Mouse (Mus musculus) MEL (cell line): Measurements from ENCODE around the gene Uba52. TPM values are rescaled to one million over a fixed set of nuclear protein-coding genes. Genes with fewer than 3 reads are reported as not detected.

Experiments
- DNase-seq: peaks from one replicate; pipeline ENCODE4 v3.0.0; 2011; ENCODE audit warnings: low read depth, low spot score
- H3K27ac ChIP-seq: 2 replicates; pipeline ENCODE4 v1.5.1; 2012; ENCODE audit warnings: low read depth, mild to moderate bottlenecking, control low read depth, low read length, moderate library complexity; ENCODE audit not compliant: control insufficient read depth
- H3K27me3 ChIP-seq, 2 experiments: fragments of 150-350 bp in 1 of 2; sonication (generic) in 1 of 2; 2 replicates each; pipeline ENCODE4 v1.6.1; 2012; ENCODE audit warnings: low read length in 2 of 2, mild to moderate bottlenecking in 2 of 2, improper control_type of control experiment in 1 of 2, moderate library complexity in 1 of 2; ENCODE audit not compliant: insufficient read depth in 2 of 2, control insufficient read depth in 1 of 2
- H3K36me3 ChIP-seq, 2 experiments: 2 replicates each; pipeline ENCODE4 v1.6.1; 2012 to 2014; ENCODE audit warnings: low read length in 2 of 2, improper control_type of control experiment in 1 of 2, inconsistent platforms in 1 of 2, mild to moderate bottlenecking in 1 of 2; ENCODE audit not compliant: insufficient read depth in 2 of 2, control insufficient read depth in 1 of 2
- H3K4me1 ChIP-seq, 2 experiments: fragments of 150-350 bp in 1 of 2; sonication (generic) in 1 of 2; 2 replicates each; pipeline ENCODE4 v1.6.1; 2012; ENCODE audit warnings: low read length in 2 of 2, improper control_type of control experiment in 1 of 2, mild to moderate bottlenecking in 1 of 2; ENCODE audit not compliant: insufficient read depth in 2 of 2, control insufficient read depth in 1 of 2
- H3K4me3 ChIP-seq, 2 experiments: fragments of 150-350 bp in 1 of 2; sonication (generic) in 1 of 2; 2 replicates each; pipeline ENCODE4 v1.5.1; 2012; ENCODE audit warnings: low read depth in 2 of 2, low read length in 2 of 2, mild to moderate bottlenecking in 2 of 2, moderate library complexity in 2 of 2, control low read depth in 1 of 2, improper control_type of control experiment in 1 of 2; ENCODE audit not compliant: control insufficient read depth in 1 of 2, insufficient read depth in 1 of 2
- H3K79me2 ChIP-seq: 2 replicates; pipeline ENCODE4 v1.6.1; 2012; ENCODE audit warnings: mild to moderate bottlenecking, low read length, moderate library complexity; ENCODE audit not compliant: control insufficient read depth, poor library complexity, insufficient read depth
- H3K9ac ChIP-seq: 2 replicates; pipeline ENCODE4 v1.6.1; 2012; ENCODE audit warnings: low read depth, mild to moderate bottlenecking, control low read depth, low read length, moderate library complexity; ENCODE audit not compliant: control insufficient read depth, poor library complexity, severe bottlenecking
- H3K9me3 ChIP-seq: fragments of 150-350 bp; sonication (generic); replicated peaks from 2 replicates; pipeline ENCODE4 v1.6.1; 2012; ENCODE audit warnings: mild to moderate bottlenecking, low read length, improper control_type of control experiment, moderate library complexity; ENCODE audit not compliant: insufficient read depth
- BHLHE40 ChIP-seq: IDR thresholded peaks from 2 replicates; pipeline ENCODE4 v1.6.1; 2012; ENCODE audit warnings: low read depth, mild to moderate bottlenecking, inconsistent platforms, low read length, improper control_type of control experiment, borderline replicate concordance
- CHD2 ChIP-seq: IDR thresholded peaks from 2 replicates; pipeline ENCODE4 v1.6.1; 2011; ENCODE audit warnings: low read length, improper control_type of control experiment
- CTCF ChIP-seq, 3 experiments: IDR thresholded peaks in 2 of 3; conservative IDR thresholded peaks in 1 of 3; 2 replicates each; pipeline ENCODE4 v1.5.1; 2011 to 2012; ENCODE audit warnings: low read length in 3 of 3, low read depth in 2 of 3, mild to moderate bottlenecking in 2 of 3, improper control_type of control experiment in 1 of 3, inconsistent platforms in 1 of 3, mixed read lengths in 1 of 3, moderate library complexity in 1 of 3; ENCODE audit not compliant: control insufficient read depth in 1 of 3, insufficient read depth in 1 of 3, poor library complexity in 1 of 3, severe bottlenecking in 1 of 3
- ETS1 ChIP-seq: IDR thresholded peaks from 2 replicates; pipeline ENCODE4 v1.6.1; 2012; ENCODE audit warnings: low read depth, mild to moderate bottlenecking, inconsistent platforms, low read length, improper control_type of control experiment, moderate library complexity
- GATA1 ChIP-seq: IDR thresholded peaks from 2 replicates; pipeline ENCODE4 v1.6.1; 2011; ENCODE audit warnings: low read depth, low read length, improper control_type of control experiment
- KAT2A ChIP-seq: conservative IDR thresholded peaks from 2 replicates; pipeline ENCODE4 v1.6.1; 2012; ENCODE audit warnings: low read depth, low read length, improper control_type of control experiment, inconsistent platforms
- MAFK ChIP-seq: IDR thresholded peaks from 2 replicates; pipeline ENCODE4 v1.6.1; 2011; ENCODE audit warnings: low read depth, mild to moderate bottlenecking, low read length, improper control_type of control experiment, borderline replicate concordance
- MAX ChIP-seq: IDR thresholded peaks from 2 replicates; pipeline ENCODE4 v1.6.1; 2011; ENCODE audit warnings: low read length, improper control_type of control experiment
- MAZ ChIP-seq: IDR thresholded peaks from 2 replicates; pipeline ENCODE4 v1.6.1; 2012; ENCODE audit warnings: low read depth, mild to moderate bottlenecking, inconsistent platforms, low read length, improper control_type of control experiment
- MEF2A ChIP-seq: IDR thresholded peaks from 2 replicates; pipeline ENCODE4 v1.6.1; 2014; ENCODE audit warnings: low read depth, mild to moderate bottlenecking, inconsistent platforms, low read length, improper control_type of control experiment; ENCODE audit not compliant: poor library complexity, insufficient replicate concordance, severe bottlenecking; ENCODE audit errors: extremely low read depth
- MXI1 ChIP-seq: IDR thresholded peaks from 2 replicates; pipeline ENCODE4 v1.6.1; 2011; ENCODE audit warnings: mild to moderate bottlenecking, low read depth, low read length, improper control_type of control experiment
- NELFE ChIP-seq: IDR thresholded peaks from 2 replicates; pipeline ENCODE4 v1.6.1; 2011; ENCODE audit warnings: low read depth, low read length, improper control_type of control experiment
- POLR2A ChIP-seq, 2 experiments: IDR thresholded peaks; 2 replicates each; pipeline ENCODE4 v1.6.1; 2011 to 2012; ENCODE audit warnings: low read length in 2 of 2, mild to moderate bottlenecking in 2 of 2, control low read depth in 1 of 2, improper control_type of control experiment in 1 of 2, low read depth in 1 of 2, moderate library complexity in 1 of 2; ENCODE audit not compliant: control insufficient read depth in 1 of 2, insufficient read depth in 1 of 2, poor library complexity in 1 of 2
- POLR2AphosphoS2 ChIP-seq: IDR thresholded peaks from 2 replicates; pipeline ENCODE4 v1.6.1; 2011; ENCODE audit warnings: low read length, improper control_type of control experiment
- POLR2AphosphoS5 ChIP-seq: IDR thresholded peaks from 2 replicates; pipeline ENCODE4 v1.6.1; 2012; ENCODE audit warnings: low read depth, borderline replicate concordance, mild to moderate bottlenecking, inconsistent platforms, low read length, moderate library complexity, mixed read lengths
- SIN3A ChIP-seq: IDR thresholded peaks from 2 replicates; pipeline ENCODE4 v1.6.1; 2012; ENCODE audit warnings: low read length, improper control_type of control experiment, inconsistent platforms
- SMC3 ChIP-seq: IDR thresholded peaks from 2 replicates; pipeline ENCODE4 v1.6.1; 2011; ENCODE audit warnings: low read depth, low read length, improper control_type of control experiment
- TAL1 ChIP-seq: IDR thresholded peaks from 2 replicates; pipeline ENCODE4 v1.6.1; 2012; ENCODE audit warnings: mild to moderate bottlenecking, inconsistent platforms, low read length, moderate library complexity, mixed read lengths
- TBP ChIP-seq: IDR thresholded peaks from 2 replicates; pipeline ENCODE4 v1.8.0; 2011; ENCODE audit warnings: low read depth, low read length, improper control_type of control experiment
- UBTF ChIP-seq: IDR thresholded peaks from 2 replicates; pipeline ENCODE4 v1.6.1; 2012; ENCODE audit warnings: low read depth, mild to moderate bottlenecking, inconsistent platforms, low read length, improper control_type of control experiment, moderate library complexity, borderline replicate concordance; ENCODE audit not compliant: insufficient read depth
- ZC3H11A ChIP-seq: IDR thresholded peaks from 2 replicates; pipeline ENCODE4 v1.6.1; 2012; ENCODE audit warnings: low read depth, mild to moderate bottlenecking, inconsistent platforms, low read length, improper control_type of control experiment
- ZKSCAN1 ChIP-seq: IDR thresholded peaks from 2 replicates; pipeline ENCODE4 v1.6.1; 2012; ENCODE audit warnings: low read depth, mild to moderate bottlenecking, inconsistent platforms, low read length, improper control_type of control experiment, moderate library complexity
- ZNF384 ChIP-seq: IDR thresholded peaks from 2 replicates; pipeline ENCODE4 v1.6.1; 2012; ENCODE audit warnings: low read depth, mild to moderate bottlenecking, inconsistent platforms, low read length, improper control_type of control experiment
- polyA plus RNA-seq, 2 experiments: library from polyadenylated mRNA; stranded (reverse) in 1 of 2; unstranded in 1 of 2; fragments of >175 nt in 1 of 2; fragments of >200 nt in 1 of 2; gene quantifications; 2 replicates each; pipeline versions ENCODE4 v1.2.1 to v1.2.4; 2012; ENCODE audit warnings: low replicate concordance in 2 of 2, low read depth in 1 of 2; ENCODE audit not compliant: insufficient read length in 2 of 2, insufficient read depth in 1 of 2, missing spikeins in 1 of 2
- total RNA-seq: library from RNA; depleted of rRNA; stranded (reverse); fragments of 300-350 nt; gene quantifications from 2 replicates; pipeline ENCODE4 v1.2.3, GENCODE M21; 2012

The Uba52 gene
- total and polyA plus RNA-seq, 3 experiments: 2,814 to 3,633 TPM; not detected in 1

- Histone ChIP-seq H3K79me2 (peaks cover 10% of the 10 kb centered on the region), H3K9ac (peak within 1 kb of the TSS; percentile 96), H3K27me3 (peaks cover 0 to 5% of the 10 kb centered on the region in 2 experiments; a peak in 1 of 4 replicates), H3K4me1 (peaks cover 4 to 19% of the 10 kb centered on the region in 2 experiments), H3K36me3 (peaks cover 0 to 8% of the 10 kb centered on the region in 2 experiments; a peak in 2 of 4 replicates), H3K27ac (peak within 1 kb of the TSS; percentile 43), H3K9me3 (no peaks in the 10 kb centered on the region), H3K4me3 (peak within 1 kb of the TSS; percentile 79 to 80)
- TF ChIP-seq ZNF384: no peak
- TF ChIP-seq POLR2AphosphoS2: 0 out of 2 replicates have a peak, but pooled peaks have one; percentile 16
- TF ChIP-seq ETS1: no peak
- peak; percentile 55; the same call in 1 of the 2 replicates for TF ChIP-seq MXI1
- TF ChIP-seq BHLHE40: no peak
- peak; percentile 40 for TF ChIP-seq NELFE
- TF ChIP-seq GATA1: no peak
- TF ChIP-seq MAFK: no peak
- no peak for TF ChIP-seq POLR2AphosphoS5
- no peak for TF ChIP-seq CHD2
- TF ChIP-seq CTCF (IDR thresholded peaks at IDR 0.05 in 2 of 3, conservative IDR thresholded peaks at IDR 0.05 in 1 of 3; ENCODE audit: control insufficient read depth in 1 of 3, insufficient read depth in 1 of 3, low read depth in 2 of 3, low read length in 3 of 3, poor library complexity in 1 of 3, severe bottlenecking in 1 of 3): no peak
- no peak for TF ChIP-seq MEF2A
- TF ChIP-seq TBP: peak; percentile 71
- TF ChIP-seq KAT2A: no peak
- TF ChIP-seq UBTF: peak; percentile 40; the same call in 1 of the 2 replicates
- TF ChIP-seq MAX: 0 out of 2 replicates have a peak, but pooled peaks have one; percentile 21
- TF ChIP-seq POLR2A (IDR thresholded peaks at IDR 0.05; ENCODE audit: control insufficient read depth in 1 of 2, insufficient read depth in 1 of 2, low read depth in 1 of 2, low read length in 2 of 2, poor library complexity in 1 of 2): peak; percentile 71 to 77
- TF ChIP-seq SIN3A: peak; percentile 64; the same call in 1 of the 2 replicates
- DNase-seq: peak; percentile 99
These were observed 34.0 kb downstream of the Uba52 start, which contains the start of gene Klhl26 for GRCm38 (mm10) chr8:70476333-70477268. TSS of gene Klhl26 (minus strand) at chr8:70476968.

- no peak overlapping the region for H3K9ac ChIP-seq
- DNase-seq: no peak
These were observed 38.7 kb downstream of the Uba52 start for GRCm38 (mm10) chr8:70471856-70472255.

More at GRCm38 (mm10) chr8:70471856-70472255, 38.7 kb downstream of the Uba52 start:
- Histone ChIP-seq H3K27me3 (no peaks in the 10 kb centered on the region), H3K27ac (no peak overlapping the region), H3K36me3 (peaks cover 0 to 7% of the 10 kb centered on the region in 2 experiments; a peak in 3 of 4 replicates), H3K4me3 (no peak overlapping the region), H3K79me2 (peaks cover 13% of the 10 kb centered on the region), H3K9me3 (no peaks in the 10 kb centered on the region), H3K4me1 (peaks cover 4 to 20% of the 10 kb centered on the region in 2 experiments; a peak in 3 of 4 replicates)
- TF ChIP-seq MAFK: no peak
- no peak for TF ChIP-seq MAZ
- TF ChIP-seq SMC3: no peak
- no peak for TF ChIP-seq TBP
- no peak for TF ChIP-seq TAL1
- TF ChIP-seq MXI1: no peak
- no peak for TF ChIP-seq MEF2A
- no peak for TF ChIP-seq ZC3H11A
- TF ChIP-seq ZKSCAN1: no peak
